Mouse (Mus musculus) B cell, adult 2 months (primary cell): ENCODE results near the gene Ugt1a5.

ENCODE experiments used
- DNase-seq, 2 experiments: peaks; one replicate each; pipeline ENCODE4 v3.0.0; 2022

Gene Ugt1a5

GRCm38 (mm10) chr1:88264237-88264868 is 98.5 kb downstream of the Ugt1a5 start:
- no peak for DNase-seq

- no peak for DNase-seq
Measured at GRCm38 (mm10) chr1:88264869-88265240, 99.0 kb downstream of the Ugt1a5 start.

GRCm38 (mm10) chr1:88266123-88266522 is 100.3 kb downstream of the Ugt1a5 start:
- DNase-seq = no peak

GRCm38 (mm10) chr1:88267489-88267888 is 101.7 kb downstream of the Ugt1a5 start:
- no peak for DNase-seq

- no peak for DNase-seq
Measured at GRCm38 (mm10) chr1:88268070-88268469, 102.3 kb downstream of the Ugt1a5 start.
